Mouse (Mus musculus): ENCODE data around the gene Dock9.

DNA sequence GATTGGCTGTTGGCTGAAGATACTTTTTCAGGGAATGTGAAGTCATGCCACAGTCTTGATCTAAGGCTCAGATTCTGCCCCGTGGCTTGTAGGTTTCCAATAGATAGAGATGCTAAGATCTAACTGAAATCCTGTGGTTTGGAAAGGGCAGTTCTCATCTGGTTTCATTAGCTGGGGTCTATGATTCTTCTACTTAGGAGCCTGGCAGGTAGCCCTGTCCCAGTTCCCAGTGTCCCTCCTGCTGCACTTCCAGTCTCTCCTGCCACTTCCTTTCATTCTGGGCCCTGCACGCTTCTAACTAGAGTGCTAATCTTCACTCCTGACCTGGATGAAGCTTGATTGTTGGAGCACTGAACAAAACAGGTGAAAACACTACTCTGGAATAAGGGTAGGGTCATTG is 142.7 kb downstream of the Dock9 start:
- TF ChIP-seq POLR2A (IDR thresholded peaks at IDR 0.05; ENCODE audit: low read depth, low read length) (no peak), EP300 (IDR thresholded peaks at IDR 0.05; ENCODE audit: low read length) (no peak), SMC3 (IDR thresholded peaks at IDR 0.05; ENCODE audit: low read depth, low read length) (no peak), CTCF (conservative IDR thresholded peaks at IDR 0.05 in 1 of 2, IDR thresholded peaks at IDR 0.05 in 1 of 2; ENCODE audit: low read depth in 2 of 2, low read length in 2 of 2) (no peak), GABPA (IDR thresholded peaks at IDR 0.05; ENCODE audit: insufficient replicate concordance, low read depth, low read length) (no peak), USF1 (IDR thresholded peaks at IDR 0.05; ENCODE audit: low read depth, low read length) (no peak), ZC3H11A (IDR thresholded peaks at IDR 0.05; ENCODE audit: low read depth, low read length) (no peak), MXI1 (IDR thresholded peaks at IDR 0.05; ENCODE audit: low read depth, low read length) (no peak), BHLHE40 (IDR thresholded peaks at IDR 0.05; ENCODE audit: low read depth, low read length) (no peak), MEF2A (IDR thresholded peaks at IDR 0.05; ENCODE audit: borderline replicate concordance, low read depth, low read length) (no peak), NRF1 (IDR thresholded peaks at IDR 0.05; ENCODE audit: low read depth, low read length) (no peak), IRF4 (IDR thresholded peaks at IDR 0.05; ENCODE audit: low read depth, low read length) (no peak)

Measured in CH12.LX (cell line).